Mouse (Mus musculus): ENCODE results near the gene Ppp1ca.

Gene Ppp1ca

DNA sequence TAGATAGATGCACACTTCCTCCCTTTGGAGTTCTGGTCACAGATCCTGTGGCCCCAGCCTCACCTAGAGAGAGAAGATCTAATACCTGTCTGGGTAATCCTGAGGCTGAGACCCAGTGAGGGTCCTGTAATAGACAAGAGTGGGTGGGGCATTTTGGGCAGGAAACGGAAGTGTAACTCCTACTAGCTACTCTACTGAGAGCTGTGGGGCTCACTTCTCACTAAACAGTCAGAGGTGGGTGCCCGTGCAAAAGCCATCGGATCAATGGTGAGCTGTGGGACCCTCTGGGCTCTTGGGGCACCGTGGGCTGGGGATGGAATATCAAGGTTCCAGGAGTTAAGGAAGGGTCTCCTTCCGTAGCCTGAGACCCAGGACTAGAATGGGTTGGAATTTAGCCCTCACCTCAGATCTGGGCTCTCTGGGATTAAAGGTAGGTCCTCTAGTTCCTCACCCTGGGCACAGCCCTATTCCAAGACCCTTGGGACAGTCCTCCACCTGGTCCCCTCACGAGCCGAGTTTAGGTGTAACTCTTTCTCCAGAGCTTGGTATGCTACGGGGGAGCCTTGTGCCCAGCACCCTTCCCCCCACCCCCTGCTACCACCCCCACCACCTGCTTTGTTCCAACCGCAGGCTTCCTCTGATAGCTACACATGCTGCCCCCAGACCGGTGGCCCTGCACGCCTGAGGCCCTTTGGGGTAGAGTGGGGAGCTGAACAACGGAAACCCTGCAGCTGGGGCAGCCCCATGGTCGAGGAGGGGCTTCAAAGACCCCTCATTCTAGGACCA lies 37.2 kb upstream of the Ppp1ca start:
- DNase-seq (ENCODE audit: low read depth, low spot score): no peak

DNA sequence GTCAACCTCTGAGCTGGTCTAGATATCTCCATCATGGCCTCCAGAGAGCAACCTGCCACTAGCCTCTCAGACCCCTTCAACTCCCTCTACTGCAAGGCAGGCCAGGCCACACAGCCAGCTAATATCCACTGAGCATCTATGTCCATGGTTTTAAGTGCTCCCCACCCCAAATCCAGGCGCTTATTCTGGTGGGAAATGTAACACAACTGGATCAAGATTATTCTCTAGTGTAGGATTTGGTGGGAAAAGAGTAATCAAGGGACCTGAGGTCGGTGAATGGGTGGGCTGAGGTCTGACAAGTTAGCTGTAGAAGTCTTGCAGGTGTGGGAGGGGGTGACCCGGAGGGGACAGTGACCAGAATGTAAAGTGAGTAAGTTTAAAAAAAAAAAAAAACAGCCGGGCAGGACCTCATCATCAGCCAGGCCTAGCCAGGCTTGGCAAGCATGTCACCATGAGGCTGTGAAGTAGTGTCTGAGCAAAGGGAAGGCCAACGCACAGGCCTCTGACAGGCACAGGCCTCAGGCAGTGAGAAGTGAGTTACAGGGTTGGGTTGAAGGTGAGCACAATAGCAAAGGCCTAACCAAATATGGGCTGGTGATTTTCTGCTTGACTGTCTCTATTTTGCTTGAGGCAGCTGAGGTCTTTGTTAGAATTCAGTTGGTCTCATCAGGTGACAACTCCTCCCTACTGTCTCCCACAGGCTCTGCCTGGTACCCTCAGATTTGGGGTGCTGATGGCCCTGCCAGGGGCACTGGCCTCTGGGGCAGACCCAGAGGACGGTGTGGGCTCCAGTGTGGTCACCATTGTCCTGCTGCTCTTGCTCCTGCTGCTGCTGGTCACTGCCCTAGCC lies 36.4 kb upstream of the Ppp1ca start:
- no peak for DNase-seq (ENCODE audit: low read depth, low spot score)

DNA sequence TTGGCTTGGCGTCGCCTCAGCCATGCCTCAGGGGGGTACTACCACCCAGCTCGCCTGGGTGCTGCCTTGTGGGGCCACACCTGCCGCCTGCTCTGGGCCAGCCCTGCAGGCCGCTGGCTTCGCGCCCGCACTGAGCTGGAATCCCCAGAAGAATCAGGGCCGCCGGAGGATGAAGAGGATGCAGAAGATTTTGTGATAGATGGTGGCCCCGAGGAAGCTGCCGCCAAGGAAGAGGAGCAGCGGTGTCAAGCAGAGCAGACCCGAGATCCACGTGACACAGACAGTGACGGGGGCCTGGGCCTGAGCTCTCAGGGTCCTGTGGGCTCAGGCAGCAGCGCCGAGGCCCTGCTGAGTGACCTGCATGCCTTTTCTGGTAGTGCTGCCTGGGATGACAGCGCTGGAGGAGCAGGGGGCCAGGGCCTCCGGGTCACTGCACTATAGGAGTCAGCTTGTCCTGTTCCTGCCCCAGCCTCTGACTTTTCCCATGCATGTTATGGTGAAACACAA lies 35.7 kb upstream of the Ppp1ca start:
- no peak for DNase-seq (ENCODE audit: low read depth, low spot score)

DNA sequence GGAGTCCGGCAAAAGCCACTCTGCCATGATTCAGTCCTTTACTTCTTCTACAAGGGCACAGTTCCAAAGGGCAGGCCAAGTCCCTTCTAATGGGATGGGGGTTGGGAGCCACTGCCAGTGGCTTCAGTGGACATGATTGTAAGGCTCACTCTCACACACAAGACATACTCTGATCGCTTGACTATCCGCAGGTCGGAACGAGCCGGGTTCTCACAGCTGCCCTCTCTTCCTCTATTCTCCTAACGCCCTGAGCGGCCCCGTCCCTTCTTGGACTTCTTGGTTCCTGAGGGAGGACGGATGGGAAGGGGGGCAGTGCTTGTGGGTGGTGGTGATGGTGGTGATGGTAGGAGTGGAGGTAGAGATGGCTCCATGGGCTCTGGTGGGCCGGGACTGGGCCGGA lies 35.1 kb upstream of the Ppp1ca start:
- no peak for DNase-seq (ENCODE audit: low read depth, low spot score)

GRCm38 (mm10) chr19:4159049-4159448 lies 32.8 kb upstream of the Ppp1ca start:
- no peak for DNase-seq (ENCODE audit: low read depth, low spot score)

GRCm38 (mm10) chr19:4162646-4163542 lies 29.0 kb upstream of the Ppp1ca start, which contains the start of gene Rps6kb2:
Rps6kb2 (minus strand) TSS chr19:4163354.
- DNase-seq (ENCODE audit: low read depth, low spot score): peak; percentile 99

GRCm38 (mm10) chr19:4163543-4163887 lies 28.4 kb upstream of the Ppp1ca start:
- no peak for DNase-seq (ENCODE audit: low read depth, low spot score)

GRCm38 (mm10) chr19:4164100-4164499 lies 27.8 kb upstream of the Ppp1ca start:
- DNase-seq (ENCODE audit: low read depth, low spot score): no peak

- DNase-seq (ENCODE audit: low read depth, low spot score): no peak
Observed at GRCm38 (mm10) chr19:4164721-4165120, 27.1 kb upstream of the Ppp1ca start.

GRCm38 (mm10) chr19:4166678-4167476 lies 25.0 kb upstream of the Ppp1ca start:
- no peak for DNase-seq (ENCODE audit: low read depth, low spot score)

DNA sequence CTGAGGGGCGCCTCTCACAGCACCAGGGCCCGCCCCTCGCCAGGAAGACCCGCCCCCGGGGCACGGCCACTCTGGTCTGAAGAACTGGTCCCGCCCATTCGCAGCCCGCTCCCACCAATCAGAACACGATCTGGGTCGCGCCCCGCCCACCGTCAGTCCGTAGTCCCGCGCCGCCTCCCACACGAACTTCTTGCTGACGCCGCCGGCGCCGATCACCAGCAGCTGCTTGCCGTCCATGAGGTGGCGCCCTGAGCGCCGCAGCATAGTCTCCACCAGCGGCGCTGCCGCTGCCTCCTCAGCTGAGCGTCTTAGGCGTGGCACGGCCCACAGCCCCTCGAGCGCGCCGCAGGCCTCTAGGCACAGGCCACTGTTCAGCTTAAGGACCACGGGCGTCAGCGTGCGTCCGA lies 22.5 kb upstream of the Ppp1ca start:
- DNase-seq (ENCODE audit: low read depth, low spot score): peak; percentile 98

DNA sequence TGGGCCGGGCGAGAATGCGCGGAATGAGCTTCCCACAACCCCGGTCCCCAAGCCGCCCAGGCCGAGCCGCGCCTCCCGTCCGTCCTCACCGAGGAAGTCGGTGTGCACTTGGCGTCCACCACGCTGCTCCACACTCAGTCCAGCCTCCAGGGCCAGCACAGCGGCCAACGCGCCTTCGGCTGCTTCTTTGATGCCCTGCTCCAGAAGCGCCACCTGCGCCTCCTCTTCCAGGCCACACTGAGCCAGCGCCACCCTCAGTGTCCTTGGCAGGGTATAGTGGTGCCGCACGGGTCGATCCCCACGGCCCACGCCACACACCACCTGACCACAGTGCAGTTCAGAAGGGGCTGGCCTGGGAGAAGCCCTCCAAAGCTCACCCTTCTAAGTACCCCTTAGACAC lies 22.1 kb upstream of the Ppp1ca start:
- DNase-seq (ENCODE audit: low read depth, low spot score): no peak

GRCm38 (mm10) chr19:4170723-4171392 lies 21.0 kb upstream of the Ppp1ca start:
- no peak for DNase-seq (ENCODE audit: low read depth, low spot score)

GRCm38 (mm10) chr19:4171393-4172290 lies 20.2 kb upstream of the Ppp1ca start:
- DNase-seq (ENCODE audit: low read depth, low spot score): no peak

DNA sequence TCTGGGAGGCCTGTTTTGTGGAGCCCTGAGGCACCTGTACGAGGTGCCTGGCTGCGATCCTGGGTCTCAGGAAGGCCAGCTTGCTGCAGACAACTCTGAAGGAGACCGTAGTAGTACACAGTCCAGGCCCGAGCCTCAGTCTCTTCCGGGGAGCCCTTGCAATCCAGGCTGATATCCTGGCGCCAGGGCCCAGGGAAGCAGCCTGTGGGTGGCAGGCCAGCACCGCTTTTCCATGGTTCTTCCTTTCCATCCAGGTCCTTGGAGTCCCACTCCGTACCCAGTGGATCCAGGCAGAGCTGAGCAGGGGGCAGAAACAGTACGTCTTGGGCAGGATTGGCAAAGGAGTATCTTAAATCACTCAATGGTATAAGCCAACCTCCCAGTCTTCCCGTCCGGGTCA lies 18.9 kb upstream of the Ppp1ca start:
- no peak for DNase-seq (ENCODE audit: low read depth, low spot score)

- no peak for DNase-seq (ENCODE audit: low read depth, low spot score)
Observed at GRCm38 (mm10) chr19:4175368-4175947, 16.4 kb upstream of the Ppp1ca start, which contains the start of gene Carns1. Carns1 (minus strand) TSS chr19:4175479.

DNA sequence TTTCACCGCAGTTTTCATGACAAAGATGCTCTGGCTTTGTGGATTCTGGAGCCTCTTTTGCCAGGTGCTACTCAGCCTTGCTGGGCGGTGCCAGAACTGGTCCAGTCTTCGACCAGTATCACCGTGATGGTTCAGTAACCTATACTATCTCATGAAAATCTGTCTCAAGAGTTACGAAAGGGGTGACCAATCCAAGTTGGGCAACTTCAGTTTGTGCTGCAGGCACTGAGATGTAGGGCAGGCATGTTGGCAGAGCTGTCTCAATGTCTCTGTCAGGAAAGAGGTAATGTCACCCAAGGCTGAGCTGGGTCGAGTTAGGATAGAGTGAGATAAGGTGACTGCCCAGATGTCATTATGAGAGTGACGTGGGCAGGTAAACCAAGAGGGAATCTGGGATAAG lies 11.5 kb upstream of the Ppp1ca start:
- DNase-seq (ENCODE audit: low read depth, low spot score): no peak

DNA sequence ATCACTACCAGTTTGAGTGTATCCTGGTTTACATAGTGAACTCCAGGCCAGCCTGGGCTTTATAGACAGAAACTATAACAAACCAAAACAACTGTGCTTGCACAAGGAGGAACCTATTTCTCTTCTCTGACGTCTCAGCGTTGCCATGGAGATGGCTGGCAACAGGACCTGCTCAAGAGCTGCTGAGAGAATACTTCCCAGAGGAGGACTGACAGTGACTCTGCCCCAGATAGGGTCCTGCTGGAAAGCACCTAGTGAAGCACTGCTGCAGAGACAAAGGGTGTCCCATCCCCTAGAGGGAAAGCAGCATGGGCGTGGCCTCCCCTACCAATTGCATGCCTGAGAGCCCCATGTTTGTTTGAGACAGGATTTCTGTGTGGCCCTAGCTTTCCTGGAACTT lies 10.0 kb upstream of the Ppp1ca start:
- peak; percentile 51 for DNase-seq (ENCODE audit: low read depth, low spot score)

DNA sequence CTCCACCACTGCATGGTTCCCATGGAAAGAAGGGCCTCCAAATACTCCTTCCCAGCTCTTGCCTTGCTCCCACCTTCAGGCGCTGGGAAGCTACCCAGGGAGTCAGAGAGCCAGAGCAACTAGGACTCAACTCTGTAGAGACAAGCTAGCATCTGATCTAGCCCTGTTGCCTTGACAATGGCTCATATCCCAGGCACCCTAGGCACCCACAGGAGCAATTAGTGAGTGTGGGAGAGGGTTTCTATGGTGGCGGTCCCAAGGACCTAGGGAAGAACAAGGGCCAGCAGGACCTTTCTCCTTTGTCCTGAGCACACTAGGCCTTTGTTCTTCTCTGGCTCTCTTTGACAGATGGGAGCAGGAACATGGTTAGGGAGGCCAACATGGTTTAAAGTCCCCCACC lies 8.2 kb upstream of the Ppp1ca start:
- no peak for DNase-seq (ENCODE audit: low read depth, low spot score)
